Mouse (Mus musculus): ENCODE data around the gene Kcnab2.

DNA sequence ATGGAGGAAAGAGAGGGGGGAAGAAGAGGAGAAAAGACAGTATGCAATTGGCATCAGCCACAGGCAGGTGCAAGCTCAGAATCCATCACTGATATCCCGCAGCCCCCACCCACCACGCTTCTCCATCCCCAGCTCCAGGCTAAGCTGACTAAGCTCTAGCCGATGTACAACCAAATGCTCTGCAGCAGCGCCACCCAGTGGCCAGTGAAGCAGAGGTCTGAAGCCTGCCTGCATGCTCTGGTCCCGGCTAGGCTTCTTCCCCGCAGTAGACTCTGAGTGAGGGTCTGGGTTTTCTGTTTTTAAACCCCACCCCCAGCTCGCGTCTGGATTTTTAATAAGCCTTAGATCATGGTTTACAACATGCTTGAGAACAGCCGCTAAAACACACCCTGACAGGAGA lies 42.8 kb downstream of the Kcnab2 start:
- TF ChIP-seq POLR2A (IDR thresholded peaks at IDR 0.05; ENCODE audit: insufficient read depth, low read depth, low read length): no peak
- TF ChIP-seq CTCF (IDR thresholded peaks at IDR 0.05): peak; percentile 64
- peak; percentile 76; the same call in 1 of the 2 replicates for TF ChIP-seq EP300 (IDR thresholded peaks at IDR 0.05; ENCODE audit: insufficient read depth, low read depth, low read length)
